Mouse (Mus musculus): ENCODE data around the gene Fbxo44.
"Not testable (repeated sequence)": the region's sequence is repeated elsewhere in the genome, so short reads cannot be mapped to it uniquely, and the experiment has no call there.

Fbxo44 gene

DNA sequence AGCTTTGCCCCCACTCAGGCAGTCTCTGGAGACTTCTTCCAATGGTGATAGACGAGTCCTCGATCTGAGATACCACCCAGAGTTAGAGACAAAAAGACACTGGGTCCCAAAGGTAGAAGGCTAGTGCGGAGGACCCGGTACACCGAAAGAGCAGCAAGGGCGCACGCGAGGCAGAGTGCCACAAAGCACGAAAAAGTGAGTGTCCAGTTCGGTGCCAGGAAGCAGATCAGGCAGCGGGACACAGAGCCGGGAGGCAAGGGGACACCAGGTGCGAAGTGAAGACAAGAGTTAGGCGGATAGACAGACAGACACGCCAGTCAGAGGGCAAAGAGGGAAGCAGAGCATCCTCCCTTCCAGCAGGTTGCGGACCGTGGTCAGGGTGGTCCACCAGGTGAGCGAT lies 30.1 kb downstream of the Fbxo44 start, which contains the start of gene Mad2l2:
TSS of gene Mad2l2 (plus strand) at position 252 of the 400 bp plus-strand sequence.
- no peak for DNase-seq (ENCODE audit: low read depth)

GRCm38 (mm10) chr4:148128672-148129071 lies 31.6 kb downstream of the Fbxo44 start:
- no peak for DNase-seq (ENCODE audit: low read depth)

- no peak for DNase-seq (ENCODE audit: low read depth)
Measured at GRCm38 (mm10) chr4:148128241-148128640, 32.0 kb downstream of the Fbxo44 start.

- no peak for DNase-seq (ENCODE audit: low read depth)
Measured at GRCm38 (mm10) chr4:148122694-148123066, 37.6 kb downstream of the Fbxo44 start.

DNA sequence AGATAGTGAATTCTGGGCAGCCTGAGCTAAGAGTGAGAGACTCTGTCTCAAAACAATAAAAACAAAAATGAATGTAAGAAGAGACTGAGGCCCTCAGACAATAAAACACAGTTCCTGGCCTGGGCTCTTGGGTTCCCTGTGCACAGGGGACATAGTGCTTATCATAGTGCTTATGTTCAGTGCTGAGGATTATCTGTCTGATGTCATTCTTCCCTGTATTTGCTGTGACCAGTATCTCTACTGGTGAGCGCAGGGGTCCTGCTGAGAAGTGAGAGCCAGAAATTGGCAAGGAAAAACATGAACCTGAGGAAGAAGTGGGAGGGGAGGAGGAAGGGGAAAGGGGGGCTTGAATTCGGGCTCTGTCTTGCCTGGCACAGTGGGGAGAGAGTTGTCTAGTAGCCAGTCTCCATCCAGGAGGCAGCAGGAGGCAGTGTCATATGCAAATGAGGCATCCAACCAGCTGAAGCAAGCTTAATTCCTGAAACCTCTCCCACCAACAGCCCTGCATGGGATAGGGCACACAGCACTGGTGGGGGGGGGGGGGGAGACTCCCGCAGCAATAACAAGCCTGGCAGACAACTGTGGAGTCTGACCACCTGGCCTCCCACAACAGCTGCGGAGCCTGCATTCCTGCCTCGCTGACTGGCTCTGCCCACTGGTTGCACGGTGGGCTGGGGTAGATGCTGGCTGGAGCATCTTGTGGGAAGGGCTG lies 38.1 kb downstream of the Fbxo44 start:
- no peak for DNase-seq (ENCODE audit: low read depth)

DNA sequence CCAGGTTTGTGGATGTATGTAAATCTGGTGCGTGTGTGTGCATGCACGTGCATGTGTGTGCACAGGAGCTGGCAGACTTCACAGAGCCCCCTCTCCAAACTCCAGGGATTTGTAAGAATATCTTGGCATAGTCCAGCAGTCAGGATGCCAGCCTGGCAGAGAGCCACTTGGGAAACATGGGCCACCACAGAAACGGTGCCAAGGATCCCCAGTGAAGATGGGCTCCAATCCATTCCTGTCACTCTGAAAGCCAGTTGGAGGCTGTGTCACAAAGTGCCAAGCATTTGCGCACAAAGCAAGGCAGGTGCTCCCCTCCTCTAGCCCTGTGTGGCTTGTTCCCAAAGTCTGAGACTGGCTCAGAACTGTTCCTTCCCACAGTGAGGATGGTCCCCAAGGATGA lies 38.9 kb downstream of the Fbxo44 start:
- DNase-seq (ENCODE audit: low read depth), result no peak

DNA sequence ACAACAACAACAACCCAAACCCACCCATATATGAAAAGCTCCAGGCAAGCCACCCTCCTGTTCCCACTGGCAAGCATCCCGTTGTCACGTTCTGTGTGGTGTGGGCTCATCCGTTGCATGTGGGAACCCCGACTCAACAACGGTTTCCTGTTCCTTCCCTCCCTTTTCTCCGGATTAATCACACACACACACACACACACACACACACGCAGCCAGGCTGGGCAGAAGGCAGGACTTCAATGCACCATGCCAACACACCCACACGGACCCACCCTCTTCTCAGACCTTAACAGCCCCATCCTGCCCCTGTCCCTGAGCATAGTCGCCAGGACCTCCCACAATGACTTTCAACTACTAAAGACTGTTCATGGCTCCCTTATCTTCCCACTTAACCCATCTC lies 39.7 kb downstream of the Fbxo44 start:
- no peak for DNase-seq (ENCODE audit: low read depth)

GRCm38 (mm10) chr4:148119578-148119977 lies 40.7 kb downstream of the Fbxo44 start:
- DNase-seq (ENCODE audit: low read depth), result not testable (repeated sequence)

- DNase-seq (ENCODE audit: low read depth), result no peak
Measured at GRCm38 (mm10) chr4:148117392-148117791, 42.9 kb downstream of the Fbxo44 start.

GRCm38 (mm10) chr4:148116657-148117056 lies 43.6 kb downstream of the Fbxo44 start:
- no peak for DNase-seq (ENCODE audit: low read depth)

DNA sequence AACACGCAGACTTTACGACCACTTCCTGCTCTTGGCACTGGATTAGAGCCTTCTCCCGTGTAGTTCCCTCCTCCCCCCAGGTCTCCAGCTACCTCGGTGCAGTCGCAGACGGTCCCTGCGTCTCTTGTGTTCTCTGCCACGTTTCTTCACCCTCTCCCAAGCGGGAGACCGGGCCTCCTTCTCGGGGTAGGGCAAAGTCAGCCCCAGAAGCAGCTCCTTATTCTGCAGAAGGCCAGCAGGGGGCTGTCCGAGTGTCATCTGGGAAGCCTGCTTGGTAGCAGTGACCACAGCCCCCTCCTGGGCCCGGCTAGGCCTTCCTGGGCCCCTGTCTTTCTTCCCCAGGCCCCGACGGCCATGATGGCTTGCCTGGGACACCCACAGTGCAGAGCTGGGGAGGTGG lies 44.8 kb downstream of the Fbxo44 start:
- no peak for DNase-seq (ENCODE audit: low read depth)

- DNase-seq (ENCODE audit: low read depth), result peak; percentile 58
Measured at GRCm38 (mm10) chr4:148114758-148115391, 45.4 kb downstream of the Fbxo44 start.

DNA sequence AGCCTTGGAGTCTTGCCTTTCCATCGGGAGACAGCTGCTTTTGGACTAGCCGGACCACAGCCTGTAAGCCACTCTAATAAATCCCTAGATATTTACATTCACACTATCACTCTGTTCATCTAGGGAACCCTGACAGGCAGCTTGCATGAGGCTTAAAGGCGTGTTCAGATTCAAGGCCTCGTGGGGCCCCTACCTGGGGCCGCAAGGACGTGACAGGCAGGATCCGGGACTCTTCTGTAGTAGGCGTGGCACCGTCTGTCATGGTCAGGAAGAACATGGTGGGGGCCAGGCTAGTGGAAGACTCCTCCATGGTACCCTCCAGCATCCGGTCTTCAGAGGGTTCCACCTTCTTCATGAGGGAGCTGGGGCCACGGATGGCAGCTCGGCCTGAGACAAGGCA lies 47.8 kb downstream of the Fbxo44 start:
- no peak for DNase-seq (ENCODE audit: low read depth)

- DNase-seq (ENCODE audit: low read depth), result no peak
Measured at GRCm38 (mm10) chr4:148109215-148109614, 51.1 kb downstream of the Fbxo44 start.

GRCm38 (mm10) chr4:148108565-148109100 lies 51.6 kb downstream of the Fbxo44 start:
- DNase-seq (ENCODE audit: low read depth), result no peak

GRCm38 (mm10) chr4:148107621-148108291 lies 52.5 kb downstream of the Fbxo44 start:
- no peak for DNase-seq (ENCODE audit: low read depth)

DNA sequence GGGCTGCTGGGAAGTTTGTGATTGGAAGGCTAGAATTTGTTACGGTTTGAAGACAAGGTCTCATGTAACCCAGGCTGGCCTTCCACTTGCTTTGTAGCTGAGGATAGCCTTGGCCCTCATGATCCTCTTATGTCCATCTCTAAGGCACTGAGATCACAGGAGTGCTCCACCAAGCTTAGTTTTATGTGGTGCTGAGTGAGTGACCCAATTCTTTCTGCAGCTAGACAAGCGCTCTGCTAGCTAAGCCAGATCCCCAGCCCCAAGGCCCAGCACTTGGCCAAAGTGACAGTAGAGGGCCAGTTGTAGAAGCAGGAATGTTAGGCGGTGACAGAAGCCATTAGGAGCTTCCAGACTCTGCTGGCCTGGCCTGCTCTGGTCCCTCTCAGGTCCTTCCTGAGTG lies 56.1 kb downstream of the Fbxo44 start:
- no peak for DNase-seq (ENCODE audit: low read depth)

All from c-Kit-positive CD71-positive TER-119-negative erythroid progenitor cells, embryonic 14.5 days (primary cell).